Mouse (Mus musculus): ENCODE measurements around the gene Hmgcs1. TPM values are rescaled to one million over a fixed set of nuclear protein-coding genes. Genes with fewer than 3 reads are reported as not detected.

The Hmgcs1 gene
- polyA plus RNA-seq, 1 experiment from 2014 or later: 178 TPM

- no peak overlapping the region for H3K27ac ChIP-seq (ENCODE audit: low read length)
- H3K36me3 ChIP-seq (ENCODE audit: control insufficient read depth, insufficient read depth, low read length): no peaks in the 10 kb centered on the region
- H3K4me3 ChIP-seq (ENCODE audit: low read depth, low read length): no peak overlapping the region
- WGBS: 72% methylated on average over 3 of the region's 3 CpGs
- no peak for ATAC-seq (ENCODE audit: insufficient number of reproducible peaks, insufficient read depth, low FRiP score, low read depth)
- no peak overlapping the region for H3K4me2 ChIP-seq (replicated peaks; ENCODE audit: low read depth, low read length)
- no peak overlapping the region for H3K9ac ChIP-seq (replicated peaks; ENCODE audit: low read depth, low read length)
- no peaks in the 10 kb centered on the region for H3K4me1 ChIP-seq (ENCODE audit: control insufficient read depth, insufficient read depth, low read length)
- H3K27me3 ChIP-seq (ENCODE audit: control insufficient read depth, insufficient read depth, low read length): no peaks in the 10 kb centered on the region
- H3K9me3 ChIP-seq (ENCODE audit: control insufficient read depth, low read depth, low read length): no peaks in the 10 kb centered on the region
Measured at GRCm38 (mm10) chr13:119722447-119722846, 32.3 kb downstream of the Hmgcs1 start.

GRCm38 (mm10) chr13:119723368-119723767 is 33.2 kb downstream of the Hmgcs1 start:
- Histone ChIP-seq H3K4me2 (replicated peaks; ENCODE audit: low read depth, low read length) (no peak overlapping the region), H3K27me3 (ENCODE audit: control insufficient read depth, insufficient read depth, low read length) (no peaks in the 10 kb centered on the region), H3K9ac (replicated peaks; ENCODE audit: low read depth, low read length) (no peak overlapping the region), H3K4me1 (ENCODE audit: control insufficient read depth, insufficient read depth, low read length) (no peaks in the 10 kb centered on the region), H3K4me3 (ENCODE audit: low read depth, low read length) (no peak overlapping the region), H3K36me3 (ENCODE audit: control insufficient read depth, insufficient read depth, low read length) (no peaks in the 10 kb centered on the region), H3K27ac (ENCODE audit: low read length) (no peak overlapping the region), H3K9me3 (ENCODE audit: control insufficient read depth, low read depth, low read length) (no peaks in the 10 kb centered on the region)
- ATAC-seq (ENCODE audit: insufficient number of reproducible peaks, insufficient read depth, low FRiP score, low read depth): no peak
- WGBS: 84% methylated on average over 5 of the region's 5 CpGs

DNA sequence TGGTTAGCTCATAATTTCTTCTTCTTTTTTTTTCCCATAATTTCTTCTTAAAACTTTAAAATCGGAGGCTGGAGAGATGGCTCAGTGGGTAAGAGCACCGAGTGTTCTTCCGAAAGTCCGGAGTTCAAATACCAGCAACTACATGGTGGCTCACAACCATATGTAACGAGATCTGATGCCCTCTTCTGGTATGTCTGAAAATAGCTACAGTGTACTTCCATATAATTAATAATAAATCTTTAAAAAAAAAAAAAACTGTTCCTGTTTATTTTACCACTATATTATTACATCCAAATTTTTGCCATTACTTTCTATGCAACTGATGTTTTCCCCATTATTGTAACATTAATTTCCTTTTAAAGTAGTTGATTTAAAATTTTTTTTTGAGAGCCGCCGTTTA is 34.4 kb downstream of the Hmgcs1 start:
- no peak for ATAC-seq (ENCODE audit: insufficient number of reproducible peaks, insufficient read depth, low FRiP score, low read depth)
- Histone ChIP-seq H3K36me3 (ENCODE audit: control insufficient read depth, insufficient read depth, low read length) (no peaks in the 10 kb centered on the region), H3K4me1 (ENCODE audit: control insufficient read depth, insufficient read depth, low read length) (no peaks in the 10 kb centered on the region), H3K9ac (replicated peaks; ENCODE audit: low read depth, low read length) (no peak overlapping the region), H3K9me3 (ENCODE audit: control insufficient read depth, low read depth, low read length) (no peaks in the 10 kb centered on the region), H3K4me2 (replicated peaks; ENCODE audit: low read depth, low read length) (no peak overlapping the region), H3K4me3 (ENCODE audit: low read depth, low read length) (no peak overlapping the region), H3K27ac (ENCODE audit: low read length) (no peak overlapping the region), H3K27me3 (ENCODE audit: control insufficient read depth, insufficient read depth, low read length) (no peaks in the 10 kb centered on the region)
- 83% methylated on average over 7 of the region's 7 CpGs for WGBS

- H3K27me3 ChIP-seq (ENCODE audit: control insufficient read depth, insufficient read depth, low read length): no peaks in the 10 kb centered on the region
- no peaks in the 10 kb centered on the region for H3K36me3 ChIP-seq (ENCODE audit: control insufficient read depth, insufficient read depth, low read length)
- no peak for ATAC-seq (ENCODE audit: insufficient number of reproducible peaks, insufficient read depth, low FRiP score, low read depth)
- no peak overlapping the region for H3K27ac ChIP-seq (ENCODE audit: low read length)
- no peak overlapping the region for H3K4me2 ChIP-seq (replicated peaks; ENCODE audit: low read depth, low read length)
- no peak overlapping the region for H3K9ac ChIP-seq (replicated peaks; ENCODE audit: low read depth, low read length)
- no peak overlapping the region for H3K4me3 ChIP-seq (ENCODE audit: low read depth, low read length)
- H3K4me1 ChIP-seq (ENCODE audit: control insufficient read depth, insufficient read depth, low read length): no peaks in the 10 kb centered on the region
- WGBS: 64% methylated on average over 26 of the region's 26 CpGs
- no peaks in the 10 kb centered on the region for H3K9me3 ChIP-seq (ENCODE audit: control insufficient read depth, low read depth, low read length)
Measured at GRCm38 (mm10) chr13:119727608-119728387, 37.6 kb downstream of the Hmgcs1 start.

DNA sequence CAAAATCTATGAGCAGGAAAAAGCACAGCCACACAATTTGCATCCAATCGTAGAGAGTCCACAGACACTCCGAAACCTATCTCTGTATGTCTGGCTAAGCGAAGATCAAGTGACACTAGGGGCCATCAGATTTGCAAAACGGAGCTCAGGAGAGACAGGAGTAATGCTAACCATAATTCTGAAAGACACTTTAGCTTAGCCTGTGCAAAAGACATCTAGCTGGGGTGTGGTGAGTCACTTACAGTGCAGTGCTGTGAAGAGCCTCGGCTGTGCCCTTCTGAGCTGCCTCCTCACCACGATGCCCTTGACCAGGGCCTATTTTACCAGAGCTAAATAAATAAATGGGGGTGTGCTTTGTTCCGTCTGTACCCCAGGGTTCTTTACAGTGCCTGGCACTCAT is 39.2 kb downstream of the Hmgcs1 start:
- Histone ChIP-seq H3K4me3 (ENCODE audit: low read depth, low read length) (no peak overlapping the region), H3K27ac (ENCODE audit: low read length) (no peak overlapping the region), H3K4me2 (replicated peaks; ENCODE audit: low read depth, low read length) (no peak overlapping the region), H3K9ac (replicated peaks; ENCODE audit: low read depth, low read length) (no peak overlapping the region), H3K4me1 (ENCODE audit: control insufficient read depth, insufficient read depth, low read length) (no peaks in the 10 kb centered on the region), H3K9me3 (ENCODE audit: control insufficient read depth, low read depth, low read length) (no peaks in the 10 kb centered on the region), H3K27me3 (ENCODE audit: control insufficient read depth, insufficient read depth, low read length) (no peaks in the 10 kb centered on the region), H3K36me3 (ENCODE audit: control insufficient read depth, insufficient read depth, low read length) (no peaks in the 10 kb centered on the region)
- WGBS: 85% methylated on average over 7 of the region's 7 CpGs
- no peak for ATAC-seq (ENCODE audit: insufficient number of reproducible peaks, insufficient read depth, low FRiP score, low read depth)

- no peak overlapping the region for H3K27ac ChIP-seq (ENCODE audit: low read length)
- H3K9me3 ChIP-seq (ENCODE audit: control insufficient read depth, low read depth, low read length): no peaks in the 10 kb centered on the region
- no peak for ATAC-seq (ENCODE audit: insufficient number of reproducible peaks, insufficient read depth, low FRiP score, low read depth)
Measured at GRCm38 (mm10) chr13:119731448-119731847, 41.3 kb downstream of the Hmgcs1 start.

DNA sequence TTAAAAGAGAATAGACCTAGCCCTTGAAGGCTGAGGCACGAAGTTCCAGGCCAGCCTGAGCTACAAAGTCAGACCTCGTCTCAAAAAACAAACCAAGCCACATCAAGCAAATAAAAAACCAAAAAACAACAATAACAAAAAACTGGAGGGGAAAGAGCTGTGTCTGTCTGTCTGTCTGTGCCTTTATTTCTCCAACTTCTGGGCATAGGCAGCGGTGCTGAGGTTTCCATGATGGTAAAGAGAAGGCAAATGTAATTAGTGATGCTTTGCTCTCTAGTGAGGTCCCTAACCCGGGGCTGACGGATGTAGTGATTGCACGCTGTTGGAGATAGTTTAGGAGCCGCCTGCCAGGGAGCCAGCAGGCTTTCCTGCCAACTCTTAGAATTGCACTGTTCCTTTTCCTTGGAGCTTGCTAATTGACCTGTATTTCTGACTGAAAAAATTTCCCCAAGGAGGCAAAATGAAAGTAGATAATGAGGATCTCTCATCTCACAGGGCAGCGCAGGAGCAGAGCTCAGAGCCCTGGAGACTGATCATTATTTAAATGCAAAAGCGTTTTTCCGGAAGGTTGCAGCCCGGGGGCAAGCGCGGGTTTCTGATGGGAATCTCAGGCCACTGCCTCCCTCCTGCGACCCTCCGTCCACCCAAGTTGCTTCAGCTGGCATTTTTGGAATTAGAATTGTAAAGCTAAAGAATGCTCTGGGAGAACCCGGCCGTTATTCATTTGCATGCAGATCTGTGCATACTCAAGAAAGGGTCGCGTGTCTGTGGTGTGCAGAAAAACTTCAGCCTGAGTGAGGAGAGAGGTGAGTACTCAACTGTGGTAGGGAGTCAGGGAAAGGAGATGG is 51.4 kb downstream of the Hmgcs1 start:
- Histone ChIP-seq H3K9ac (replicated peaks; ENCODE audit: low read depth, low read length) (no peak overlapping the region), H3K27ac (ENCODE audit: low read length) (no peak overlapping the region), H3K9me3 (ENCODE audit: control insufficient read depth, low read depth, low read length) (no peaks in the 10 kb centered on the region), H3K36me3 (ENCODE audit: control insufficient read depth, insufficient read depth, low read length) (no peaks in the 10 kb centered on the region), H3K4me3 (ENCODE audit: low read depth, low read length) (peak overlapping the region; percentile 2; the same call in 1 of the 2 replicates), H3K27me3 (ENCODE audit: control insufficient read depth, insufficient read depth, low read length) (no peaks in the 10 kb centered on the region), H3K4me2 (replicated peaks; ENCODE audit: low read depth, low read length) (peak overlapping the region; percentile 28), H3K4me1 (ENCODE audit: control insufficient read depth, insufficient read depth, low read length) (peaks cover 3% of the 10 kb centered on the region; the same call in 1 of the 2 replicates)
- WGBS: 11% methylated on average over 19 of the region's 19 CpGs
- no peak for ATAC-seq (ENCODE audit: insufficient number of reproducible peaks, insufficient read depth, low FRiP score, low read depth)

More at GRCm38 (mm10) chr13:119731448-119731847, 41.3 kb downstream of the Hmgcs1 start:
- Histone ChIP-seq H3K27me3 (ENCODE audit: control insufficient read depth, insufficient read depth, low read length) (no peaks in the 10 kb centered on the region), H3K4me2 (replicated peaks; ENCODE audit: low read depth, low read length) (no peak overlapping the region), H3K4me3 (ENCODE audit: low read depth, low read length) (no peak overlapping the region), H3K36me3 (ENCODE audit: control insufficient read depth, insufficient read depth, low read length) (no peaks in the 10 kb centered on the region), H3K4me1 (ENCODE audit: control insufficient read depth, insufficient read depth, low read length) (no peaks in the 10 kb centered on the region), H3K9ac (replicated peaks; ENCODE audit: low read depth, low read length) (no peak overlapping the region)
- 63% methylated on average over 6 of the region's 6 CpGs for WGBS

DNA sequence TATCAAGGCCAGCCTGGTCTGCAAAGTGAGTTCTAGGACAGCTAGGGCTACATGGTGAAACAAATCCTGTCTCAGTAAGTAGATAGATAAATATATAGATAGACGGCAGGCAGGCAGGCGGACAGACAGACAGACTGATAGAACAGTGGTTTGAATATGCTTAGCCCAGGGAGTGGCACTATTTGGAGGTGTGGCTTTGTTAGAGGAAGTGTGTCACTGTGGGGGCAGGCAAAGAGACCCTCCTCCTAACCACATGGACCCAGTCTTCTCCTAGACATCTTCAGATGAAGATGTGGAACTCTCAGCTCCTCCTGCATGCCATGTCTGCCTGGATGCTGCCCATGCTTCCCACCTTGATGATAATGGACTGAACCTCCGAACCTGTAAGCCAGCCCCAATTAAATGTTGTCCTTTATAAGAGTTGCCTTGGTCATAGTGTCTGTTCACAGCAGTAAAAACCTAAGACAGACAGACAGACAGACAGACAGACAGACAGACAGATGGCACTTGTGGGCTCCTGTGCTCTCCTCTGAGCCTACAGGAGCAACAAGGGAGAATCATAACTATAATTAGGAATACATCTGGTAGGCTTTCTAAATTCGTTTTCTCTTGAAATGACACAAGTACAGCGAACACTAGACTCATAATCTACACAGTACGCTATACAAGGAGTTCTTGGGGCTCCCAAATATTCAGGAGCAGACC is 52.7 kb downstream of the Hmgcs1 start:
- ATAC-seq (ENCODE audit: insufficient number of reproducible peaks, insufficient read depth, low FRiP score, low read depth): no peak
- H3K27ac ChIP-seq (ENCODE audit: low read length): no peak overlapping the region
- WGBS: 88% methylated on average over 6 of the region's 6 CpGs
- H3K36me3 ChIP-seq (ENCODE audit: control insufficient read depth, insufficient read depth, low read length): no peaks in the 10 kb centered on the region
- H3K9me3 ChIP-seq (ENCODE audit: control insufficient read depth, low read depth, low read length): no peaks in the 10 kb centered on the region
- H3K27me3 ChIP-seq (ENCODE audit: control insufficient read depth, insufficient read depth, low read length): no peaks in the 10 kb centered on the region
- no peak overlapping the region for H3K4me2 ChIP-seq (replicated peaks; ENCODE audit: low read depth, low read length)
- H3K9ac ChIP-seq (replicated peaks; ENCODE audit: low read depth, low read length): no peak overlapping the region
- peaks cover 3% of the 10 kb centered on the region; the same call in 1 of the 2 replicates for H3K4me1 ChIP-seq (ENCODE audit: control insufficient read depth, insufficient read depth, low read length)
- H3K4me3 ChIP-seq (ENCODE audit: low read depth, low read length): no peak overlapping the region

All from stomach, embryonic 14.5 days (tissue).